Mouse (Mus musculus) stomach, embryonic 16.5 days (tissue): ENCODE data around the gene Phf1. TPM values are rescaled to one million over a fixed set of nuclear protein-coding genes. Genes with fewer than 3 reads are reported as not detected.
A peak's percentile ranks its signal among the peaks of the same experiment; 100 is the strongest.
"Not testable (repeated sequence)": the region's sequence is repeated elsewhere in the genome, so short reads cannot be mapped to it uniquely, and the experiment has no call there.

Experiments
- ATAC-seq: fragments of 200-750 bp; cut with Nextera tagmentation; 2 replicates; pipeline ENCODE4 v1.8.0; 2017; ENCODE audit warnings: moderate number of reproducible peaks, moderate TSS enrichment; ENCODE audit not compliant: insufficient read depth, low FRiP score
- H3K27ac ChIP-seq: fragments of 300-500 bp; sonication (generic); 2 replicates; pipeline ENCODE4 v1.5.1; 2014; ENCODE audit warnings: low read length
- H3K27me3 ChIP-seq: fragments of 300-500 bp; sonication (generic); 2 replicates; pipeline ENCODE4 v1.6.1; 2014; ENCODE audit warnings: low read length, control low read depth, mixed read lengths; ENCODE audit not compliant: control insufficient read depth, insufficient read depth
- H3K36me3 ChIP-seq: fragments of 300-500 bp; sonication (generic); 2 replicates; pipeline ENCODE4 v1.6.1; 2014; ENCODE audit warnings: low read length; ENCODE audit not compliant: control insufficient read depth, insufficient read depth
- H3K4me1 ChIP-seq: fragments of 300-500 bp; sonication (generic); 2 replicates; pipeline ENCODE4 v1.6.1; 2014; ENCODE audit warnings: low read length, control low read depth, mixed read lengths; ENCODE audit not compliant: control insufficient read depth, insufficient read depth
- H3K4me2 ChIP-seq: fragments of 300-500 bp; sonication (generic); 2 replicates; pipeline ENCODE4 v1.6.1; 2014; ENCODE audit warnings: low read depth, low read length, mixed read lengths
- H3K4me3 ChIP-seq: fragments of 300-500 bp; sonication (generic); replicated peaks from 2 replicates; pipeline ENCODE4 v1.5.1; 2014; ENCODE audit warnings: mild to moderate bottlenecking, low read length
- H3K9ac ChIP-seq: fragments of 300-500 bp; sonication (generic); 2 replicates; pipeline ENCODE4 v1.6.1; 2014; ENCODE audit warnings: low read length
- H3K9me3 ChIP-seq: fragments of 300-500 bp; sonication (generic); replicated peaks from 2 replicates; pipeline ENCODE4 v1.6.1; 2016; ENCODE audit warnings: low read length, control low read depth; ENCODE audit not compliant: control insufficient read depth
- WGBS: fragments of 180-500 bp; shearing (Covaris S2); extraction: QIAGEN DNeasy Blood & Tissue Kit; methylation state at CpG from one replicate; pipeline ENCODE4 v1.1.7; 2014; 5-methylcytosine and 5-hydroxymethylcytosine counted together
- polyA plus RNA-seq: library from polyadenylated mRNA; unstranded; fragments of >200 nt; fragmentation: Nextera tagmentation; extraction: Ambion mirVana; gene quantifications from 2 replicates; pipeline ENCODE4 v1.2.1, GENCODE M21; 2015

Phf1 gene
- polyA plus RNA-seq, 1 experiment from 2014 or later = 7.7 TPM

DNA sequence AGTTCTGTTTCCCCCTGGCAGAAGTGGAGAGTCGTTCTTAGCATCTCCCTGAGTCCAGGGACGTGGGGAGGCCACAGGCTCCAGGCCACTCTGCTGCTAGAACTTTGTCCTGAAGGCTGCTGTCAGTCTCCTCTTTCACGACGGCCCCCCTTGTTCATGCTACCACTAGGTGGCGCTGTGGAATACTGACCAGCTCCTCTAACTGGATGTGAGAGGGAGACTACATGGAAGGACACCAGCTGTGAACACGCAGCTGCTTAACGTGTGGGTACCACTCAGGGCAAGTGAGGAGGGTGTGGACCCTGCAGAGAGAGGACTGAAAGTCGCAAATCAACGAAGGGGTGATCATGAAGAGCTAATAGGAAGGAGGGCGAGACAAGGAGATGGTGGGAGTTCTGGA, 37.3 kb upstream of the Phf1 start:
- H3K27me3 ChIP-seq = no peaks in the 10 kb centered on the region
- H3K27ac ChIP-seq = no peak overlapping the region
- no peak overlapping the region for H3K4me2 ChIP-seq
- peak; percentile 25; the same call in 1 of the 2 replicates for ATAC-seq
- no peaks in the 10 kb centered on the region for H3K9me3 ChIP-seq
- H3K36me3 ChIP-seq = no peaks in the 10 kb centered on the region
- H3K9ac ChIP-seq = no peak overlapping the region
- 0 out of 2 replicates have a peak, but pooled peaks cover 3% of the 10 kb centered on the region for H3K4me1 ChIP-seq
- no peak overlapping the region for H3K4me3 ChIP-seq
- WGBS = 14% methylated on average over 10 of the region's 10 CpGs

DNA sequence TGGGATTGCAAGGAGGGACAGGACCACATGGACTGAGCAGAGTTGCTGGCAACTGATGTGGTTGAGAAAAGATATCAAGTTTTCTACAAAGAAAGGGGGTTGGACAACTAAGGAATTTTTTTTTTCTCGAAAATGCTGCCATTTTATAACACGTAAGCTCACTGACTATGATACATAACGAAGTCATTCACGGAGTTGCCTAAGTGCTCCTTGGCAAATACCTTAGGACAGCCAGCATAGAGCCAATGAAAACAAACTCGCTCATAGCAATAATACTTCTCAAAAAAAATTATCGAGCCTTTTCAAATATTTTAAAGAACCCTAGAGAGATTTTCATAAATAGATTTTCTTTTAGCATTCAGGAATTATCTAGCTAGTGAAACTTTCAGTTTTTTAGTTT, 31.9 kb upstream of the Phf1 start:
- Histone ChIP-seq H3K36me3 (no peaks in the 10 kb centered on the region), H3K4me1 (no peaks in the 10 kb centered on the region), H3K4me3 (no peak overlapping the region), H3K9ac (no peak overlapping the region), H3K27ac (no peak overlapping the region), H3K27me3 (no peaks in the 10 kb centered on the region), H3K4me2 (no peak overlapping the region), H3K9me3 (no peaks in the 10 kb centered on the region)
- 77% methylated on average over 6 of the region's 6 CpGs for WGBS
- no peak for ATAC-seq

- WGBS = 52% methylated on average over 5 of the region's 5 CpGs
- Histone ChIP-seq H3K27me3 (no peaks in the 10 kb centered on the region), H3K4me2 (no peak overlapping the region), H3K9ac (no peak overlapping the region), H3K4me3 (no peak overlapping the region), H3K9me3 (no peaks in the 10 kb centered on the region), H3K36me3 (no peaks in the 10 kb centered on the region), H3K27ac (no peak overlapping the region), H3K4me1 (no peaks in the 10 kb centered on the region)
- no peak for ATAC-seq
Measured at GRCm38 (mm10) chr17:26904320-26904719, 28.5 kb upstream of the Phf1 start.

GRCm38 (mm10) chr17:26907506-26907905, 25.3 kb upstream of the Phf1 start:
- not testable (repeated sequence) for ATAC-seq, H3K9ac ChIP-seq, H3K4me3 ChIP-seq, H3K27ac ChIP-seq, H3K36me3 ChIP-seq, H3K4me1 ChIP-seq, H3K9me3 ChIP-seq, H3K27me3 ChIP-seq, H3K4me2 ChIP-seq
- WGBS = 86% methylated on average over 15 of the region's 15 CpGs

GRCm38 (mm10) chr17:26915248-26915647, 17.6 kb upstream of the Phf1 start:
- Histone ChIP-seq H3K9ac (no peak overlapping the region), H3K4me1 (peaks cover 7% of the 10 kb centered on the region; the same call in 1 of the 2 replicates), H3K9me3 (no peaks in the 10 kb centered on the region), H3K4me3 (no peak overlapping the region), H3K27ac (peak overlapping the region; percentile 18; the same call in 1 of the 2 replicates), H3K36me3 (no peaks in the 10 kb centered on the region), H3K4me2 (no peak overlapping the region), H3K27me3 (no peaks in the 10 kb centered on the region)
- ATAC-seq = no peak
- WGBS = 30% methylated on average over 1 of the region's 1 CpGs

DNA sequence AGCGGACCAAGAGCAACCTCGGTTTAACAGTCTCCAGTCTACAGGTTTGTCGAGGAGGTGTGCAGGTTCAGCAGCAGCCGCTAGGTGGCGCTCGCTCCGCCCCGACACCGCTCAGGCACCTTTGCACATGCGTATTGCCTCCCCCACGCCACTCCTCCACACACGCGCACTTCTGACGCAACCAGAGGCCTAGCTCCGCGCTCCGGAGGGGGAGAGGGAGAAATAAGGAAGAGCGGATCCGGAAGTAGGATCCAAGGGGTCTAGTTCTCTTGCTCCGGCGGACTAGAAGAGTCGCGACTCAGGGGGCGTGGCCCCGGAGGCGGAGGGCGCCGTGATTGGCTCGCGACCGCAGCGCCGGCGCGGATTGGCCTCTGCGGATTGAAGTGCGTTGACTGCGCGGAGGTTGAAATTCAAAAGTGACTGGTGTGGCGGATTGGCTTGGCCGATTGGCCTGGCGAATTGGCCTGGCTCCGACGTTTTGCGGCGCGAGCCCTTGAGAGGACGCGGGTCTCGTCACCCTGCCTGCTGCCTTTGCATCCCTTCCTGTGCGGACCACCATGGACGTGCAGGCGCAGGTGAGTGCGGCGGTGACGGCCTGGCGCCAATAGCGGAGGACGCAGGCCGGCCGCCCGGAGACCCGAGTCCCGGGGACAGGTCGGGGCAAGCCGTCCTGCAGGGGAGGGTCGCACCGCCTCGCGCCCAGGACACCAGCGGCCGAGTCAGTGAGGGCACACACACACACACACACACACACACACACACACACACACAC, 16.0 kb upstream of the Phf1 start, which contains the start of gene Kifc5b:
Gene Kifc5b (plus strand): TSS at position 381 of the 772 bp plus-strand sequence.
- peaks cover 7% of the 10 kb centered on the region; the same call in 1 of the 2 replicates for H3K4me1 ChIP-seq
- no peaks in the 10 kb centered on the region for H3K36me3 ChIP-seq
- peak within 1 kb of the TSS; percentile 74 for H3K4me3 ChIP-seq
- H3K27ac ChIP-seq = peak within 1 kb of the TSS; percentile 55; the same call in 1 of the 2 replicates
- ATAC-seq = peak; percentile 100
- H3K9ac ChIP-seq = peak within 1 kb of the TSS; percentile 77
- no peaks in the 10 kb centered on the region for H3K9me3 ChIP-seq
- no peaks in the 10 kb centered on the region for H3K27me3 ChIP-seq
- H3K4me2 ChIP-seq = peak within 1 kb of the TSS; percentile 55
- under 1% methylated on average over 72 of the region's 72 CpGs for WGBS

GRCm38 (mm10) chr17:26917560-26917959, 15.3 kb upstream of the Phf1 start:
- not testable (repeated sequence) for H3K27ac ChIP-seq, ATAC-seq, H3K27me3 ChIP-seq, H3K9me3 ChIP-seq, H3K36me3 ChIP-seq, H3K4me1 ChIP-seq
- peak overlapping the region; percentile 77 for H3K9ac ChIP-seq
- WGBS = under 1% methylated on average over 12 of the region's 12 CpGs
- H3K4me3 ChIP-seq = peak overlapping the region; percentile 74
- H3K4me2 ChIP-seq = peak overlapping the region; percentile 55

GRCm38 (mm10) chr17:26918343-26918742, 14.5 kb upstream of the Phf1 start:
- peak overlapping the region; percentile 74 for H3K4me3 ChIP-seq
- H3K4me2 ChIP-seq = peak overlapping the region; percentile 55
- peaks cover 7% of the 10 kb centered on the region; the same call in 1 of the 2 replicates for H3K4me1 ChIP-seq
- H3K9me3 ChIP-seq = no peaks in the 10 kb centered on the region
- H3K27ac ChIP-seq = no peak overlapping the region
- H3K9ac ChIP-seq = no peak overlapping the region
- ATAC-seq = no peak
- H3K27me3 ChIP-seq = no peaks in the 10 kb centered on the region
- no peaks in the 10 kb centered on the region for H3K36me3 ChIP-seq
- 75% methylated on average over 2 of the region's 2 CpGs for WGBS

GRCm38 (mm10) chr17:26919516-26919915, 13.3 kb upstream of the Phf1 start:
- H3K4me1 ChIP-seq, H3K36me3 ChIP-seq, H3K27ac ChIP-seq, ATAC-seq, H3K4me3 ChIP-seq, H3K9me3 ChIP-seq, H3K9ac ChIP-seq, H3K4me2 ChIP-seq, H3K27me3 ChIP-seq: not testable (repeated sequence)
- 51% methylated on average over 2 of the region's 2 CpGs for WGBS
